Mouse (Mus musculus): Measurements from ENCODE around the gene Tmem151a.

DNA sequence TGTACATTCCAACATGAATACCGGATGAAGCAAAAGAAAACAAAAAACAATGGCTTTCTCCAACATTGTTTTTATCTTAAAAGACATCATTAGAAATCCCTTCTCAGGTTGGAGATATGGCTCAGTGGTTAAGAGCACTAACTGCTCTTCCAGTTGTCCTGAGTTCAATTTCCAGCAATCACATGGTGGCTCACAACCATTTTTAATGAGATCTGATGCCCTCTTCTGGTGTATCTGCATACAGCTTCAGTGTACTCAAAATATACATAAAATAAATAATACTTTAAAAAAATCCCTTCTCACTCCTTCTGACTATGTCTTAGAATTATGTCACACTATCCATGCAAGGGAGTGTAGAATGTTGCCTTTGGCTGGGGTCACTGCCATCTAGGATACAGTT is 6.1 kb downstream of the Tmem151a start:
- TF ChIP-seq CTCF (IDR thresholded peaks at IDR 0.05; ENCODE audit: extremely low read depth, insufficient read depth, insufficient read length, insufficient replicate concordance) (no peak), POLR2A (IDR thresholded peaks at IDR 0.05; ENCODE audit: low read depth, low read length) (no peak)

Measured in spleen, adult 2 months (tissue).